Mouse (Mus musculus): ENCODE data around the gene Dap3.

DNA sequence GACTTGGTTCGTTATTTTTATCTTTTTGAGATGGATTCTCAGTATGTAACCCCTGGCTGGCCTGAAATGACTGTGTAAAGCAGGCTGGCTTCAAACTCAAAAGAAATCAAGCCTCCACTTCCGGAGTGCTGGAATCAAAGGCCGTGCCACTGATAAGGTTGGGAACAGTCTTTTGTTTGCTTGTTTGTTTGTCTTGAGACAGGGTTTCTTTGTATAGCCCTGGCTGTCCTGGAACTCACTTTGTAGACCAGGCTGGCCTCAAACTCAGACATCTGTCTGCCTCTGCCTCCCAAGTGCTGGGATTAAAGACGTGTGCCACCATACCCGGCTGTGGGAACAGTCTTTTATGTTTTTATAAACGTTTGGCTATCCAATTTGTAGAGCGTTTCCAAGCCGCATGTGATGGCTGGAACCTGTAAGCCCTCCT, 36.6 kb downstream of the Dap3 start:
- TF ChIP-seq POLR2A (IDR thresholded peaks at IDR 0.05; ENCODE audit: insufficient read depth, low read depth, low read length) (no peak), CTCF (IDR thresholded peaks at IDR 0.05) (no peak), EP300 (IDR thresholded peaks at IDR 0.05; ENCODE audit: insufficient read depth, low read depth, low read length) (no peak)

All from heart, adult 2 months (tissue).